Mouse (Mus musculus): ENCODE measurements around the gene Abcc5. TPM values are rescaled to one million over a fixed set of nuclear protein-coding genes. Genes with fewer than 3 reads are reported as not detected.

The Abcc5 gene
- polyA plus RNA-seq, 2 experiments, result 14.5 to 22.8 TPM

DNA sequence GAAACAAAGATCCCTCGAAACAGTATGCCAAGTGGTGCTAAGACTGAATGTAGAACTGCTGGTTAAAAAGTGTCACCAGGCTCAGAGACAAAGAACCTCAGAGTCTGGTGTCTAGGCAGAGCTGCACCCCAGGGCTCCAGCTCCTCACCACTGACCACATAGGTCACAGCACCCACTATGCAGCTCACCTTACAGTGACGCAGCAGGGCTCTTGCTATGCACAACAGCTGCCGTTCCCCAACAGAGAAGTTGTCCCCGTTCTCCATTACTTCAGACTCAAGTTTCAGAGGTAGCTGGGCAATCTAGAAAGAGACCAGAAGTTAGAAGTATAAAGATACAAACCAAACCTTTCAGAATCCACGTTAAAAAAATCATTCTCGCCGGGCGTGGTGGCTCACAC, 91.3 kb downstream of the Abcc5 start:
- Histone ChIP-seq H3K4me3 (ENCODE audit: insufficient read depth in 1 of 2, low read depth in 2 of 2, low read length in 2 of 2) (no peak overlapping the region), H3K4me2 (ENCODE audit: low read depth) (no peak overlapping the region), H3K9me3 (ENCODE audit: control insufficient read depth, low read length) (no peaks in the 10 kb centered on the region), H3K4me1 (replicated peaks; ENCODE audit: control insufficient read depth in 2 of 2, insufficient read depth in 2 of 2, low read length in 1 of 2) (no peaks in the 10 kb centered on the region), H3K27me3 (ENCODE audit: control insufficient read depth, insufficient read depth, low read length) (no peaks in the 10 kb centered on the region), H3K27ac (no peak overlapping the region), H3K36me3 (replicated peaks; ENCODE audit: control insufficient read depth, insufficient read depth, low read depth) (no peaks in the 10 kb centered on the region; the same call in 1 of the 2 replicates), H3K9ac (replicated peaks) (no peak overlapping the region)
- DNase-seq (ENCODE audit: low read depth in 3 of 3, low spot score in 3 of 3) (no peak), ATAC-seq (ENCODE audit: insufficient read depth) (no peak)
- TF ChIP-seq CTCF (IDR thresholded peaks at IDR 0.05; ENCODE audit: low read depth) (no peak), EP300 (IDR thresholded peaks at IDR 0.05; ENCODE audit: low read depth) (no peak)
- 85% methylated on average over 8 of the region's 8 CpGs for WGBS (ENCODE audit: insufficient replicate concordance)

DNA sequence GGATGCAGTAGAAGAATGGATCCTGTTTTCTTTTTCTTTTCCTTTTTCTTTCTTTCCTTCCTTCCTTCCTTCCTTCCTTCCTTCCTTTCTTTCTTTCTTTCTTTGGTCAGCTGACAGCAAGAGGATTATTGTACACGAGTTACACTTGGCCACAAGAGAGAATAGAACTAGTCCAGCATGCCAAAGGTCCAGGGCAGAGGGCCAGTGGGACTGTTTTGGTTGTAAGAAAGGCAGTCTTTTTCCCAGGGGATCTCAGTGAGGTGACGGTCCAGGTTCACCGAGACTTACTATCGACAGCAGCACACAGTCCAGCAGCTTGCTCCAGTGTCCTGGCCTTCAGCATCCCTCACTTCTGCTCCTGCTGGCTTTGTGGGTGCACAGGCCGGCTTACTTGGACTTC, 97.9 kb downstream of the Abcc5 start:
- Histone ChIP-seq H3K36me3 (replicated peaks; ENCODE audit: control insufficient read depth, insufficient read depth, low read depth) (no peaks in the 10 kb centered on the region; the same call in 1 of the 2 replicates), H3K4me2 (ENCODE audit: low read depth) (no peak overlapping the region), H3K27me3 (ENCODE audit: control insufficient read depth, insufficient read depth, low read length) (no peaks in the 10 kb centered on the region), H3K4me3 (ENCODE audit: insufficient read depth in 1 of 2, low read depth in 2 of 2, low read length in 2 of 2) (no peak overlapping the region), H3K4me1 (replicated peaks; ENCODE audit: control insufficient read depth in 2 of 2, insufficient read depth in 2 of 2, low read length in 1 of 2) (no peaks in the 10 kb centered on the region), H3K9me3 (ENCODE audit: control insufficient read depth, low read length) (no peaks in the 10 kb centered on the region), H3K27ac (no peak overlapping the region), H3K9ac (replicated peaks) (no peak overlapping the region)
- TF ChIP-seq EP300 (IDR thresholded peaks at IDR 0.05; ENCODE audit: low read depth), result no peak
- no peak for TF ChIP-seq CTCF (IDR thresholded peaks at IDR 0.05; ENCODE audit: low read depth)
- WGBS (ENCODE audit: insufficient replicate concordance), result 73% methylated on average over 5 of the region's 5 CpGs
- DNase-seq (ENCODE audit: low read depth in 3 of 3, low spot score in 3 of 3), result no peak
- no peak for ATAC-seq (ENCODE audit: insufficient read depth)

DNA sequence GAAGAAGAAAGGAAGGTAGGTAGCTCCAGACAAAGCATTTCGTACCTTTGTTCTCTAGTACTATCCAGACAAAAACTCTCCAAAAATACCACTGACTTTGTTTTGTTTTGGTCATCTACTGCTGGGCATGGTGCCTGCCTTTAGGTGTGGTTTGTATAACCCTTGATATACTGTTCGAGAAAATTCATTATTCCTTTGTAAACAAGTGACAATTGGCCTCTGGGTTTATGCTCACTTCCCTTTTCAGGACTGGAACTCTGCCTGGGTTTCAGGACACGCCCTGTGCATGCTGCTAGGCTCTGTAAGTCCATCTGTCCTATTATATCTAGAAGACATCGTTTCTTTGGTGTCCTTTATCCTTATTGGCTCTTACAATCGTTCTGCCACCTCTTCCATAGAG, 100.9 kb downstream of the Abcc5 start, which contains the start of gene Cyp2ab1:
TSS of gene Cyp2ab1 (minus strand) at position 119 of the 400 bp plus-strand sequence.
- Histone ChIP-seq H3K27me3 (ENCODE audit: control insufficient read depth, insufficient read depth, low read length) (no peaks in the 10 kb centered on the region), H3K9ac (replicated peaks) (no peak within 1 kb of the TSS), H3K27ac (no peak within 1 kb of the TSS), H3K4me3 (ENCODE audit: insufficient read depth in 1 of 2, low read depth in 2 of 2, low read length in 2 of 2) (no peak within 1 kb of the TSS), H3K4me1 (replicated peaks; ENCODE audit: control insufficient read depth in 2 of 2, insufficient read depth in 2 of 2, low read length in 1 of 2) (no peaks in the 10 kb centered on the region), H3K4me2 (ENCODE audit: low read depth) (no peak within 1 kb of the TSS), H3K9me3 (ENCODE audit: control insufficient read depth, low read length) (no peaks in the 10 kb centered on the region), H3K36me3 (replicated peaks; ENCODE audit: control insufficient read depth, insufficient read depth, low read depth) (no peaks in the 10 kb centered on the region)
- TF ChIP-seq EP300 (IDR thresholded peaks at IDR 0.05; ENCODE audit: low read depth) (no peak), CTCF (IDR thresholded peaks at IDR 0.05; ENCODE audit: low read depth) (no peak)
- DNase-seq (ENCODE audit: low read depth in 3 of 3, low spot score in 3 of 3) (no peak), ATAC-seq (ENCODE audit: insufficient read depth) (no peak)
- 36% methylated on average over 5 of the region's 5 CpGs for WGBS (ENCODE audit: insufficient replicate concordance)

DNA sequence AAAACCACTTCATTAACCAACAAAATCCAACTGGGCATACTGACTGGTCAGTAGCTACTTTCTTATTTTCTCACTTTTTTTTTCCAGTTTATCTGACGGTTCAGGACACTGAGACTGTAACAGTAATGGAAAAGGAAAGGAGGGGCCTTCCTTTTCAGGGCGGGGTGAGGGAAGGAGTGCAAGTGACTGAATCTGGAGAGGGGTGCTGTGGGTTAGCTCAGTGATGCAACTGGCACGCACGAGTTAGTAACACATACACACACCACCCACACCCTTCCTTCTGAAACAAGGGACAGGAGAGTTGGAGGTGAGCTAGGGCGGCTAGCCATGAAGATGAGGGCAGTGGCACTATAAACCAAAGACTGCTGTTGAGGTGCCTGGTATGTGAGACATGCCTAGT, 102.3 kb downstream of the Abcc5 start:
- no peak for DNase-seq (ENCODE audit: low read depth in 3 of 3, low spot score in 3 of 3)
- Histone ChIP-seq H3K9me3 (ENCODE audit: control insufficient read depth, low read length) (no peaks in the 10 kb centered on the region), H3K27me3 (ENCODE audit: control insufficient read depth, insufficient read depth, low read length) (no peaks in the 10 kb centered on the region), H3K4me1 (replicated peaks; ENCODE audit: control insufficient read depth in 2 of 2, insufficient read depth in 2 of 2, low read length in 1 of 2) (no peaks in the 10 kb centered on the region), H3K36me3 (replicated peaks; ENCODE audit: control insufficient read depth, insufficient read depth, low read depth) (no peaks in the 10 kb centered on the region), H3K4me3 (ENCODE audit: insufficient read depth in 1 of 2, low read depth in 2 of 2, low read length in 2 of 2) (no peak overlapping the region), H3K27ac (no peak overlapping the region), H3K4me2 (ENCODE audit: low read depth) (no peak overlapping the region), H3K9ac (replicated peaks) (no peak overlapping the region)
- no peak for ATAC-seq (ENCODE audit: insufficient read depth)
- 41% methylated on average over 5 of the region's 5 CpGs for WGBS (ENCODE audit: insufficient replicate concordance)
- TF ChIP-seq CTCF (IDR thresholded peaks at IDR 0.05; ENCODE audit: low read depth), result no peak
- TF ChIP-seq EP300 (IDR thresholded peaks at IDR 0.05; ENCODE audit: low read depth), result no peak

DNA sequence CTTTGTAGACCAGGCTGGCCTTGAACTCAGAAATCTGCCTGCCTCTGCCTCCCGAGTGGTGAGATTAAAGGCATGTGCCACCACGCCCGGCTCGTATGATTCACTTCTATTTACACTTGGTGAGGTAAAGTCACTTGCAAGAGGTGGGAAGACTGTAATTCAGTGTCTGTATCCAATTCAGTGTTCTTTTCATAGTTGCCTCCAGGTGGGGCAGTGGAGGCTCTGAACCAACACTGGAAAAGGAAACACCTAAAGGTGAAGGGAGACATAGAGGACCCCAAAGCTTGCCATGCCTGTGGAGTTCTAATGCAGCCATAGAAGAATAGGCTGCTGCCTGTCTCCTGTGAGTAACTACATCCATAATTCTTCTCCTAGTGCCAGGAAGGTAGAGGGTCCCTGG, 103.9 kb downstream of the Abcc5 start:
- H3K9ac ChIP-seq (replicated peaks), result no peak overlapping the region
- H3K4me3 ChIP-seq (ENCODE audit: insufficient read depth in 1 of 2, low read depth in 2 of 2, low read length in 2 of 2), result no peak overlapping the region
- DNase-seq (ENCODE audit: low read depth in 3 of 3, low spot score in 3 of 3) (no peak), ATAC-seq (ENCODE audit: insufficient read depth) (no peak)
- 53% methylated on average over 4 of the region's 4 CpGs for WGBS (ENCODE audit: insufficient replicate concordance)
- no peaks in the 10 kb centered on the region for H3K9me3 ChIP-seq (ENCODE audit: control insufficient read depth, low read length)
- H3K36me3 ChIP-seq (replicated peaks; ENCODE audit: control insufficient read depth, insufficient read depth, low read depth), result no peaks in the 10 kb centered on the region
- TF ChIP-seq CTCF (IDR thresholded peaks at IDR 0.05; ENCODE audit: low read depth) (no peak; the same call in 1 of the 2 replicates), EP300 (IDR thresholded peaks at IDR 0.05; ENCODE audit: low read depth) (no peak)
- no peak overlapping the region for H3K4me2 ChIP-seq (ENCODE audit: low read depth)
- no peaks in the 10 kb centered on the region for H3K27me3 ChIP-seq (ENCODE audit: control insufficient read depth, insufficient read depth, low read length)
- H3K27ac ChIP-seq, result no peak overlapping the region
- H3K4me1 ChIP-seq (replicated peaks; ENCODE audit: control insufficient read depth in 2 of 2, insufficient read depth in 2 of 2, low read length in 1 of 2), result no peaks in the 10 kb centered on the region
